Mouse (Mus musculus) heart, postnatal 0 days (tissue): ENCODE data around the gene Acbd5.

Source experiments
- CTCF ChIP-seq: IDR thresholded peaks from 2 replicates; pipeline ENCODE4 v1.5.1; 2016; ENCODE audit warnings: antibody characterized with exemption, control low read depth, low read depth
- EP300 ChIP-seq: IDR thresholded peaks from 2 replicates; pipeline ENCODE4 v1.6.1; 2016; ENCODE audit warnings: antibody characterized with exemption, low read depth

DNA sequence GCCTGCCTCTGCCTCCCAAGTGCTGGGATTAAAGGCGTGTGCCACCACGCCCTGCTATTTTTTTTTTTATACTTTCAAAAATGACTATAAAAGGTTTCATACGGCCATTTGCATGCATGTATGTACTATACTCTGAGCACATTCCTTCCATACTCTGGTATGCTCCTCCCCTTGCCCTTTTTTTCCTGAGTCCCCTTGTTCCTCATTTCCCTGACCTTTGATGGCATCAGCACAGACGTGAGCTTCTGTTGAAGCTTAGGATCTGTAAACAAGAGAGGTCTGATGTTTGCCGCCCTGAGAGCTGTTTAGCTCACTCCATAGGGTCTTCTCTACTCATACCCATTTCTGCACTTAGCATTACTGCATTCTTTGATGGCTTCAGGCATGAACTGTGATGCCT lies 9.7 kb downstream of the Acbd5 start:
- TF ChIP-seq CTCF (no peak), EP300 (no peak)
